Mouse (Mus musculus) embryonic facial prominence, embryonic 13.5 days (tissue): Measurements from ENCODE around the gene Cenpq. TPM values are rescaled to one million over a fixed set of nuclear protein-coding genes. Genes with fewer than 3 reads are reported as not detected.

Experiments used
- ATAC-seq: fragments of 200-750 bp; cut with Nextera tagmentation; 2 replicates; pipeline ENCODE4 v1.8.0; 2017; ENCODE audit warnings: low read depth; ENCODE audit not compliant: insufficient number of reproducible peaks, insufficient read depth, low FRiP score, low TSS enrichment
- H3K27ac ChIP-seq: fragments of 300-500 bp; sonication (generic); 2 replicates; pipeline ENCODE4 v1.5.1; 2015; ENCODE audit warnings: moderate library complexity, mild to moderate bottlenecking, inconsistent platforms
- H3K27me3 ChIP-seq: fragments of 300-500 bp; sonication (generic); 2 replicates; pipeline ENCODE4 v1.6.1; 2015; ENCODE audit warnings: mild to moderate bottlenecking, inconsistent platforms
- H3K36me3 ChIP-seq: fragments of 300-500 bp; sonication (generic); 2 replicates; pipeline ENCODE4 v1.6.1; 2015; ENCODE audit warnings: mild to moderate bottlenecking, inconsistent platforms
- H3K4me1 ChIP-seq: fragments of 300-500 bp; sonication (generic); 2 replicates; pipeline ENCODE4 v1.6.1; 2015; ENCODE audit warnings: inconsistent platforms
- H3K4me2 ChIP-seq: fragments of 300-500 bp; sonication (generic); 2 replicates; pipeline ENCODE4 v1.6.1; 2015; ENCODE audit warnings: moderate library complexity, mild to moderate bottlenecking, inconsistent platforms
- H3K4me3 ChIP-seq: fragments of 300-500 bp; sonication (generic); 2 replicates; pipeline ENCODE4 v1.5.1; 2015; ENCODE audit warnings: mild to moderate bottlenecking, inconsistent platforms
- H3K9ac ChIP-seq: fragments of 300-500 bp; sonication (generic); 2 replicates; pipeline ENCODE4 v1.6.1; 2015; ENCODE audit warnings: mild to moderate bottlenecking, inconsistent platforms
- H3K9me3 ChIP-seq: fragments of 300-500 bp; sonication (generic); 2 replicates; pipeline ENCODE4 v1.6.1; 2016; ENCODE audit warnings: inconsistent platforms
- WGBS: fragments of 180-500 bp; shearing (Covaris S2); methylation state at CpG from one replicate; pipeline ENCODE4 v1.1.7; 2015; ENCODE audit warnings: mixed read lengths; 5-methylcytosine and 5-hydroxymethylcytosine counted together
- polyA plus RNA-seq: library from polyadenylated mRNA; unstranded; fragments of >200 nt; fragmentation: Nextera tagmentation; extraction: Ambion mirVana; gene quantifications from 2 replicates; pipeline ENCODE4 v1.2.1, GENCODE M21; 2015

Cenpq gene
- 29.2 and 30.6 TPM in 2 replicates for polyA plus RNA-seq

- Histone ChIP-seq H3K4me3 (peak within 1 kb of the TSS; percentile 74), H3K27ac (peak within 1 kb of the TSS; percentile 96), H3K36me3 (peaks cover 18% of the 10 kb centered on the region), H3K9ac (peak within 1 kb of the TSS; percentile 78), H3K27me3 (no peaks in the 10 kb centered on the region), H3K4me1 (peaks cover 7% of the 10 kb centered on the region), H3K9me3 (no peaks in the 10 kb centered on the region), H3K4me2 (peak within 1 kb of the TSS; percentile 76)
- peak; percentile 99 for ATAC-seq
- WGBS, result under 1% methylated on average over 50 of the region's 50 CpGs
Observed at GRCm38 (mm10) chr17:40934420-40935231, at the start of gene Cenpq, which contains the start of gene Mut. Gene Cenpq (minus strand): TSS chr17:40935047. Gene Mut (plus strand): TSS chr17:40934685.

DNA sequence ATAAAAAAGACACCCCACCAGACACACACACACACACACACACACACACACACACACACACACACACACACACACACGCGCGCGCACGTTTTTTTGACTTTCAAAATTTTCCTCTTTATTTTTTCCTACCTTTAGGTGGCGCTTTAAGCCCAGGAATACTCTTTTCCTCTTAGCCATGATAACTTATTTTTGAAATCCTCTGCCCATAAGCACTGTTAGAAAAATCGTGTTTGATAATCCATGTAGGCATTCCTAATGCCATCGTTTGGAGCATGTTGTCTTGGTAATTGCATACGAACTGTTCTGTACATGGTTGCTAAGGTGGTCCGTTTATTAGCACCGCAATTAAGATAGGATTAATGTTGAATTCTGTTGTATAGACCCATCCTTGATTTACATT, 43.1 kb upstream of the Cenpq start:
- no peak overlapping the region for H3K27ac ChIP-seq
- H3K4me3 ChIP-seq, result no peak overlapping the region
- WGBS, result 57% methylated on average over 11 of the region's 11 CpGs
- H3K4me2 ChIP-seq, result no peak overlapping the region
- H3K36me3 ChIP-seq, result no peaks in the 10 kb centered on the region
- ATAC-seq, result no peak
- no peaks in the 10 kb centered on the region for H3K4me1 ChIP-seq
- no peak overlapping the region for H3K9ac ChIP-seq
- H3K9me3 ChIP-seq, result no peaks in the 10 kb centered on the region
- no peaks in the 10 kb centered on the region for H3K27me3 ChIP-seq

DNA sequence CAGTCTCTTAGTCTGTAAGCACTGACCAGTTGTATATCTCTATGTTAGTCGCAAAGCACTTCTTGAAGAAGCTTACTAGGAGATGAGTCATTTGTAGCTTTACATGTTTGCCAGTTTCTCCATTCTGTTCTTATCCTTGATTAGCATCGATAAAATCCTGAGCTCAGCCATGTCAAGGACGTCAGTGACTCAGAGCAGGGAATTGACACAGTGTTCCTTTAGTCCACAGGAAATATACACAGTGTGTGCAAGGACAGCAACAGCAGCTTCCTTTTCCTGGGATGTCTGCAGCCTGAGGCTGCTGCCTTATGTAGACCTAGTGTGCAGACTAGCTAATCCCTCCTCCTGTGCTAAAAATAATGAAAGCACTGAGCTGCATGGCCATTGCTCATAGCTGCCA, 13.7 kb upstream of the Cenpq start:
- H3K27me3 ChIP-seq, result no peaks in the 10 kb centered on the region
- no peak overlapping the region for H3K27ac ChIP-seq
- no peaks in the 10 kb centered on the region for H3K4me1 ChIP-seq
- ATAC-seq, result no peak
- peaks cover 53% of the 10 kb centered on the region for H3K36me3 ChIP-seq
- no peaks in the 10 kb centered on the region for H3K9me3 ChIP-seq
- 87% methylated on average over 3 of the region's 3 CpGs for WGBS
- no peak overlapping the region for H3K4me2 ChIP-seq
- no peak overlapping the region for H3K9ac ChIP-seq
- H3K4me3 ChIP-seq, result no peak overlapping the region

DNA sequence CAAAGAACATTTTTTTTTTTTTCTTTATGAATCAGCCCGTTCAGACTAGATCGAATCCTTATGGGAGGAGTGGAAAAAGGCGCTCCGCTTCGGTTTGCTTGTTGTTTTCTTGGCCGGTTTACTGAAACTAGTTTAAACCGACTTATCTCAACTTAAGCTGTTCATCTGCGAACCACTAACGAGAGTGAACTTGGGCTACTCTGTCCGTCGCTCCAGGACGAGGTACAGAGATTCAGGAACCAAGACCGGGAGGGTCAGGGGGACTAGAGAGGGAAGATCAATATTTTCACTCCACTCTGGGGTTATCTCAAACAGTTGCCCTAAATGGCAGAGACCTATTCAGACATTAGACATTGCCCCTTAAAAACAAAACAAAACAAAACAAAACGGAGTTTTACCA, 862 bp downstream of the Cenpq start:
- H3K4me1 ChIP-seq, result peaks cover 7% of the 10 kb centered on the region
- H3K9ac ChIP-seq, result peak overlapping the region; percentile 74
- peak overlapping the region; percentile 74 for H3K4me3 ChIP-seq
- under 1% methylated on average over 14 of the region's 14 CpGs for WGBS
- ATAC-seq, result peak; percentile 2; the same call in 1 of the 2 replicates
- H3K27me3 ChIP-seq, result no peaks in the 10 kb centered on the region
- peaks cover 19% of the 10 kb centered on the region for H3K36me3 ChIP-seq
- peak overlapping the region; percentile 76 for H3K4me2 ChIP-seq
- H3K27ac ChIP-seq, result no peak overlapping the region
- H3K9me3 ChIP-seq, result no peaks in the 10 kb centered on the region

GRCm38 (mm10) chr17:40915499-40915898, 19.3 kb downstream of the Cenpq start:
- H3K36me3 ChIP-seq, result no peaks in the 10 kb centered on the region
- WGBS, result 90% methylated on average over 2 of the region's 2 CpGs
- H3K4me2 ChIP-seq, result no peak overlapping the region
- no peaks in the 10 kb centered on the region for H3K27me3 ChIP-seq
- H3K27ac ChIP-seq, result no peak overlapping the region
- no peaks in the 10 kb centered on the region for H3K4me1 ChIP-seq
- H3K4me3 ChIP-seq, result no peak overlapping the region
- ATAC-seq, result no peak
- H3K9ac ChIP-seq, result no peak overlapping the region
- no peaks in the 10 kb centered on the region for H3K9me3 ChIP-seq

DNA sequence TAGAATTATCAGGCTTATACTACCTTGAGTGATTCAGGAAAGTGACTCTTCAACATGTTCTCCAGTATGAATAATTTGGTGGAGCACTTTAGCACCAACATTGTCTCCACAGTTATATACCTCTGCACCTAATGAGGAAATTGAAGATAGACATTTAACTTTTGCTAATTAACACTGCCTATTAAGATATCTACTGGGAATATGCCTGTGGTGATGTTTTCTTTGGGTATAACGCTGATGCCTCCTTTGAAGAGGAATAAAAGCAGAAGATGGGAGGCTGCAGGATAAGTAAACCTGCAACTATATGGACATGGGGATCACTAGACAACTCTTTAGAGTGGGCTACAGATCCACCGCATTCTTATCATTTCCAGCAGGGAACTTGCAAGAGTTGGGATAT, 20.6 kb downstream of the Cenpq start, which contains the start of gene Glyatl3:
Gene Glyatl3 (minus strand): TSS at position 101 of the 400 bp plus-strand sequence.
- Histone ChIP-seq H3K4me3 (no peak within 1 kb of the TSS), H3K9ac (no peak within 1 kb of the TSS), H3K4me2 (no peak within 1 kb of the TSS), H3K4me1 (no peaks in the 10 kb centered on the region), H3K27ac (no peak within 1 kb of the TSS), H3K36me3 (no peaks in the 10 kb centered on the region), H3K27me3 (no peaks in the 10 kb centered on the region), H3K9me3 (no peaks in the 10 kb centered on the region)
- no peak for ATAC-seq
- WGBS, result 86% methylated on average over 2 of the region's 2 CpGs

DNA sequence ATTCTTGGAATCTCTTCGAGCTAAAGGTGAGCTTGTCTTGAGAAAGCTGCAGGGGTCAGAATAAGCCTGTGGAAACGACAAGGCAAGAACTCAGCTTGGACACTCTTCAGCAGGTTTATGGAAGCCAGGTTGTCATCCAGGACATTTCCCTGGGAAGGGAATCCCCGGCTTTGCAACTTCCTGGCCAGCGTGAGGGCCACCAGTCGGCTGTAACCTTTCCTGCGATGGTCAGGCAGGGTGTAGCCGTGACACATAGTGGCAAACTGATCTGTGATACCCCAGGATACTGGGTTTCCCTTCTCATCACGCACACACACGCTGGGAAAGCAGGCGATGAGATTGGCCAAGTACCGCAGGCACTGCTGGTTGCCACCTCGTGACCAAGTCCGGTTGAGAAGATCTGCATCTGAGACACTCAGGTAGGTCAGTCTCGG, 30.1 kb downstream of the Cenpq start:
- no peaks in the 10 kb centered on the region for H3K9me3 ChIP-seq
- peaks cover 4% of the 10 kb centered on the region; the same call in 1 of the 2 replicates for H3K4me1 ChIP-seq
- no peak overlapping the region for H3K9ac ChIP-seq
- H3K27ac ChIP-seq, result no peak overlapping the region
- H3K4me2 ChIP-seq, result peak overlapping the region; percentile 49
- 6% methylated on average over 13 of the region's 14 CpGs for WGBS
- peak overlapping the region; percentile 22 for H3K4me3 ChIP-seq
- no peaks in the 10 kb centered on the region for H3K27me3 ChIP-seq
- ATAC-seq, result no peak
- no peaks in the 10 kb centered on the region for H3K36me3 ChIP-seq

- 6% methylated on average over 11 of the region's 11 CpGs for WGBS
- Histone ChIP-seq H3K36me3 (no peaks in the 10 kb centered on the region), H3K9ac (no peak overlapping the region), H3K4me1 (peaks cover 4% of the 10 kb centered on the region; the same call in 1 of the 2 replicates), H3K9me3 (no peaks in the 10 kb centered on the region), H3K4me2 (peak overlapping the region; percentile 49), H3K27ac (no peak overlapping the region), H3K27me3 (no peaks in the 10 kb centered on the region), H3K4me3 (peak overlapping the region; percentile 22; the same call in 1 of the 2 replicates)
- ATAC-seq, result no peak
Observed at GRCm38 (mm10) chr17:40904056-40904597, 30.7 kb downstream of the Cenpq start.

GRCm38 (mm10) chr17:40903345-40903744, 31.5 kb downstream of the Cenpq start:
- Histone ChIP-seq H3K4me2 (no peak overlapping the region), H3K4me3 (no peak overlapping the region), H3K27ac (no peak overlapping the region), H3K27me3 (no peaks in the 10 kb centered on the region), H3K9ac (no peak overlapping the region), H3K4me1 (peaks cover 4% of the 10 kb centered on the region; the same call in 1 of the 2 replicates), H3K36me3 (no peaks in the 10 kb centered on the region), H3K9me3 (no peaks in the 10 kb centered on the region)
- 69% methylated on average over 4 of the region's 4 CpGs for WGBS
- ATAC-seq, result no peak

DNA sequence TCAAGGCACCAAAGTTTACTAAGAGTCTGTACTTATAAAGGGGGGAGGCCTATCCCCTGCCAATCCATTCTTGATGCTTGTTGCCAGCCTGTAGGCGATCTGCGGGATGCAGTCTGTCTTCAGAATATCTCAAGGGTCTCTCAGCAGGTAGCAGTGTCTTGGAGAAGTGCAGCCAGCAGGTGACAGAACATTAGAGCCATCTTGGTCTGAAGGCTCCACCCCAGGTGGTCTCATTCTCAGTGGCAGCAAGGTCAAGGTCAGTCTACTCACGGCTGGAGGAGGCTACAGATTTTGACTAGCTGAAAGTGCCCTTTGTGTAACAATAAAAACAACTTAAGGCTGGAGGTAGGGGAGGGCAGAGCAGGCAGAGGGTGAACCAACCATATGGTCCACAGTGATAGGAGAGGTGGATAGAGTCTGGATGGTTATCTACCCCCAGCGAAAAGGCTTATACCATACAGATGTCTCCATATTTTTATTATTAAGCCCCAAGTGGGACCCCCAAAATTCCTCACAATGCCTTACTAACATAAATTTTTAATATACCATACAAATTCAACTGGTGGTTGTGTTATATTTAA, 35.0 kb downstream of the Cenpq start:
- 40% methylated on average over 4 of the region's 4 CpGs for WGBS

GRCm38 (mm10) chr17:40896863-40897262, 38.0 kb downstream of the Cenpq start:
- Histone ChIP-seq H3K27me3 (no peaks in the 10 kb centered on the region), H3K9me3 (no peaks in the 10 kb centered on the region), H3K4me1 (no peaks in the 10 kb centered on the region), H3K4me2 (no peak overlapping the region), H3K4me3 (no peak overlapping the region), H3K27ac (no peak overlapping the region), H3K36me3 (no peaks in the 10 kb centered on the region), H3K9ac (no peak overlapping the region)
- 62% methylated on average over 1 of the region's 1 CpGs for WGBS
- no peak for ATAC-seq

More for the DNA sequence above, 35.0 kb downstream of the Cenpq start:
- Histone ChIP-seq H3K36me3 (no peaks in the 10 kb centered on the region), H3K9ac (no peak overlapping the region), H3K4me2 (no peak overlapping the region), H3K4me3 (no peak overlapping the region), H3K9me3 (no peaks in the 10 kb centered on the region), H3K27me3 (no peaks in the 10 kb centered on the region), H3K4me1 (peaks cover 4% of the 10 kb centered on the region; the same call in 1 of the 2 replicates), H3K27ac (no peak overlapping the region)
- no peak for ATAC-seq
